Mouse (Mus musculus): ENCODE data around the gene Hist1h2aa. TPM values are rescaled to one million over a fixed set of nuclear protein-coding genes. Genes with fewer than 3 reads are reported as not detected.

Gene Hist1h2aa
- polyA plus RNA-seq, 1 experiment from 2014 or later, result not detected

DNA sequence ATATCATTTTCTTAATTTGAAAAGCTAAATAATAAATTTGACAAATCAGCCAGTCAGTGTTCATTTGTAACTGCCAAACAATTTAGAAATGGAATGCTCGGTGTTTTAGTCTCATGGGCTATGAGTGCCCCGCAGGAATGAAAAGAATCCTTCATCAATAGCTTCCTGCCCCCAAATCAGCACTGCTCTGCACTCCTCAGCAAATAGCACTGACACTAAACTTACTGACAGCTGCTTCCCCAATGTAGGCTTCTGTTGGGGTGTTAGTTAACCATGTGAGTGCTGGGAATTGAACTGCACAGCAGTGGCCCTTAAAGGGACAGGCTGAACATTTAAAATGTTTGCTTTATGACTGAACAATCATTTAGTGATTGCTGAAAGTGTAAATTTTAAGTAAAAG is 25.5 kb downstream of the Hist1h2aa start:
- H3K9me3 ChIP-seq, result no peaks in the 10 kb centered on the region
- no peaks in the 10 kb centered on the region for H3K36me3 ChIP-seq (replicated peaks)
- no peak overlapping the region for H3K27ac ChIP-seq
- peaks cover 10% of the 10 kb centered on the region for H3K4me1 ChIP-seq
- DNase-seq (ENCODE audit: extremely low spot score, low spot score), result no peak
- no peak overlapping the region for H3K4me3 ChIP-seq
- no peaks in the 10 kb centered on the region for H3K27me3 ChIP-seq (ENCODE audit: poor library complexity, severe bottlenecking)
- 49% methylated on average over 2 of the region's 2 CpGs for WGBS

DNA sequence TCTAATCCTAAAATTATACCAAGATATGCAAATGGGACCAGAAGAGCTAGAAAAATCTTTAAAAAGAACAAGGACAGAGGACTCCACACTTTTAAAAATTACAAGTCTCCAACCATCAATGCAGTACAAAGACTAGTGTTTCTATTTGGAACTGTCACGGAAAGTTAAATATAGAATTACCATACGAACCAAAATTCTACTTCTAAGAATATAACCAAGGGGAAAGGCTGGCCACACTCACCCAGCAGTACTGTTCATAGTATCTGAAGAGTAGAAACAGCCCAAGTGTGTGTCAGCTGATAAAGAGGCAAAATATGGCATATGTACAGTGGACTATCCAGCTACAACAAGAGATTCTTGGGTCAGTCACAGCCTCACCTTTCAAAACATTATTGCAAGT is 30.6 kb downstream of the Hist1h2aa start:
- Histone ChIP-seq H3K4me3 (no peak overlapping the region), H3K9me3 (no peaks in the 10 kb centered on the region), H3K36me3 (replicated peaks) (no peaks in the 10 kb centered on the region), H3K27me3 (ENCODE audit: poor library complexity, severe bottlenecking) (no peaks in the 10 kb centered on the region), H3K4me1 (no peaks in the 10 kb centered on the region; the same call in 1 of the 2 replicates), H3K27ac (no peak overlapping the region)
- DNase-seq (ENCODE audit: extremely low spot score, low spot score), result no peak
- 88% methylated on average over 2 of the region's 2 CpGs for WGBS

DNA sequence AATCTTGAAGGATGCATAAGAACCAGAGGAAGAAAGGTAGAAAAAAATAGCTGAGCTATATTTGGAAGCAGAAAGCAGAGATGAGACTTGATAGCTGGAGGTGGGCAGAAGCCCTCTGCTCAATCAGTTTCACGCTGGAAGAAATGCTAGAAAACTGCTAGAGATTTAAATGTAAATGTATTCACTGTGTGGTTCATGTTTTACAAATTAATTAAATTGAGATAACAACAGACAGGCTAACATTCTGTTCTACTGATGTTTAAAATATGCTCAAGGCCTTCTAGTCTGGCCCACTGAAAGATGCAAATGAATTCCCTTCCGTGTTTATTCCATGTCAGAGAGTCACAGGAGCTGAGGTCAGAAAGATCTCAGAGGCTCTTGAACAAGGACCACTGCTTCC is 37.6 kb downstream of the Hist1h2aa start:
- H3K27ac ChIP-seq, result no peak overlapping the region
- H3K36me3 ChIP-seq (replicated peaks), result no peaks in the 10 kb centered on the region
- no peaks in the 10 kb centered on the region for H3K4me1 ChIP-seq
- H3K27me3 ChIP-seq (ENCODE audit: poor library complexity, severe bottlenecking), result no peaks in the 10 kb centered on the region
- H3K9me3 ChIP-seq, result no peaks in the 10 kb centered on the region
- DNase-seq (ENCODE audit: extremely low spot score, low spot score), result no peak
- no peak overlapping the region for H3K4me3 ChIP-seq
- 80% methylated on average over 2 of the region's 2 CpGs for WGBS

DNA sequence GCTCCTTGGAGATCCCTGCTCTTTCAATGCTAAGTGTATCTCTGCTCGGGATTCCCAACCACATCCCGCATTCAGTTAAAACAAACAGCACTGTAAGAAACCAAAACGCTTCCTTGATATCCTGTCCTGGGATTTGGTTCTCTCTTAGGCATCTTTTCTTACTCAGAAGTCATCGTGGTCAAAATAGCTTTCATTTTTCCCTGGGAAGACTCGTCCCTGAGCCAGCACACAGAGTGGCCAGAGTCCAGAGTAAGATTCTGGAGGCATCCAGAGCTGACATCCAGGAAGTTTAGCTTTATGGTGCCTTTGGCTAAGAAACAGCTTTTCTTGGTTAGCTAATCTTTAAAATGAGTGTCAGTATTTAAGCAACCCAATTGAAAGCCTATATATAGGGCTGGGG is 38.0 kb downstream of the Hist1h2aa start:
- Histone ChIP-seq H3K9me3 (no peaks in the 10 kb centered on the region), H3K4me3 (no peak overlapping the region), H3K36me3 (replicated peaks) (no peaks in the 10 kb centered on the region), H3K27ac (no peak overlapping the region), H3K4me1 (no peaks in the 10 kb centered on the region), H3K27me3 (ENCODE audit: poor library complexity, severe bottlenecking) (no peaks in the 10 kb centered on the region)
- 80% methylated on average over 5 of the region's 5 CpGs for WGBS
- no peak for DNase-seq (ENCODE audit: extremely low spot score, low spot score)

Small RNA genes lying within 50 kb of the gene (microRNA-seq; reads per million reads assigned to microRNA genes)
- not detected for gene Gm44344

Other genes starting within 250 kb of the Hist1h2aa start
- not detected in 2 replicates for gene Hist1h1t, start 238.6 kb upstream of the Hist1h2aa start, polyA plus RNA-seq (2016; fragmentation: Nextera tagmentation; extraction: Ambion mirVana)
- gene Hist1h4c, start 236.0 kb upstream of the Hist1h2aa start, polyA plus RNA-seq (2016; fragmentation: Nextera tagmentation; extraction: Ambion mirVana), result 4.5 and 5.9 TPM in 2 replicates
- 1.3 and 1.5 TPM in 2 replicates for gene Hfe, start 223.6 kb upstream of the Hist1h2aa start, polyA plus RNA-seq (2016; fragmentation: Nextera tagmentation; extraction: Ambion mirVana)
- gene Hist1h1c, start 195.7 kb upstream of the Hist1h2aa start, polyA plus RNA-seq (2016; fragmentation: Nextera tagmentation; extraction: Ambion mirVana), result 9.4 and 10.7 TPM in 2 replicates
- gene Hist1h3c, start 188.9 kb upstream of the Hist1h2aa start, polyA plus RNA-seq (2016; fragmentation: Nextera tagmentation; extraction: Ambion mirVana), result 7.7 and 9.0 TPM in 2 replicates
- 2.3 and 2.7 TPM in 2 replicates for gene Hist1h2bb, start 187.7 kb upstream of the Hist1h2aa start, polyA plus RNA-seq (2016; fragmentation: Nextera tagmentation; extraction: Ambion mirVana)
- 49.5 and 50.4 TPM in 2 replicates for gene Hist1h2ab, start 183.3 kb upstream of the Hist1h2aa start, polyA plus RNA-seq (2016; fragmentation: Nextera tagmentation; extraction: Ambion mirVana)
- 9.1 and 9.5 TPM in 2 replicates for gene Hist1h3b, start 182.2 kb upstream of the Hist1h2aa start, polyA plus RNA-seq (2016; fragmentation: Nextera tagmentation; extraction: Ambion mirVana)
- gene Hist1h4b, start 177.4 kb upstream of the Hist1h2aa start, polyA plus RNA-seq (2016; fragmentation: Nextera tagmentation; extraction: Ambion mirVana), result 2.5 and 4.5 TPM in 2 replicates
- 0.69 TPM in 1 of 2 replicates, not detected in the other for gene Hist1h4a, start 173.2 kb upstream of the Hist1h2aa start, polyA plus RNA-seq (2016; fragmentation: Nextera tagmentation; extraction: Ambion mirVana)
- gene Hist1h3a, start 172.1 kb upstream of the Hist1h2aa start, polyA plus RNA-seq (2016; fragmentation: Nextera tagmentation; extraction: Ambion mirVana), result 2.2 and 3.6 TPM in 2 replicates
- 2.6 and 3.3 TPM in 2 replicates for gene Hist1h1a, start 170.8 kb upstream of the Hist1h2aa start, polyA plus RNA-seq (2016; fragmentation: Nextera tagmentation; extraction: Ambion mirVana)
- 0.10 and 0.12 TPM in 2 replicates for gene Trim38, start 164.5 kb upstream of the Hist1h2aa start, polyA plus RNA-seq (2016; fragmentation: Nextera tagmentation; extraction: Ambion mirVana)
- gene Slc17a2, start 127.5 kb upstream of the Hist1h2aa start, polyA plus RNA-seq (2016; fragmentation: Nextera tagmentation; extraction: Ambion mirVana), result not detected in 2 replicates
- gene Slc17a3, start 95.0 kb upstream of the Hist1h2aa start, polyA plus RNA-seq (2016; fragmentation: Nextera tagmentation; extraction: Ambion mirVana), result not detected in 2 replicates
- not detected in 2 replicates for gene Slc17a1, start 66.7 kb upstream of the Hist1h2aa start, polyA plus RNA-seq (2016; fragmentation: Nextera tagmentation; extraction: Ambion mirVana)
- not detected in 2 replicates for gene Slc17a4, start 19.5 kb upstream of the Hist1h2aa start, polyA plus RNA-seq (2016; fragmentation: Nextera tagmentation; extraction: Ambion mirVana)
- not detected in 2 replicates for gene Hist1h2ba, start 306 bp upstream of the Hist1h2aa start, polyA plus RNA-seq (2016; fragmentation: Nextera tagmentation; extraction: Ambion mirVana)
- gene Scgn, start 56.8 kb downstream of the Hist1h2aa start, polyA plus RNA-seq (2016; fragmentation: Nextera tagmentation; extraction: Ambion mirVana), result 0.21 TPM in 1 of 2 replicates, not detected in the other

All from forebrain, embryonic 10.5 days (tissue).